Mouse (Mus musculus) activated CD4-positive, CD25-positive, alpha-beta regulatory T cell, adult 4 months (primary cell): ENCODE results near the gene Zfp169. TPM values are rescaled to one million over a fixed set of nuclear protein-coding genes. Genes with fewer than 3 reads are reported as not detected.
"Not testable (repeated sequence)": the region's sequence is repeated elsewhere in the genome, so short reads cannot be mapped to it uniquely, and the experiment has no call there.

ENCODE experiments used
- ATAC-seq: one replicate; pipeline ENCODE4 v1.8.0; 2017
- polyA plus RNA-seq, 2 experiments: library from polyadenylated mRNA; unstranded; fragments of 100-300 nt; shearing (Covaris generic); gene quantifications; one replicate each; pipeline ENCODE4 v1.2.1; 2017

Gene Zfp169
- 10 to 100 TPM; 11.4 to 14.6 TPM for polyA plus RNA-seq

- ATAC-seq: peak; percentile 88
These were observed at the start of gene Zfp169, which contains the start of gene A830005F24Rik for GRCm38 (mm10) chr13:48513003-48513929. TSS of gene Zfp169 (minus strand) at chr13:48513451. TSS of gene A830005F24Rik (plus strand) at chr13:48513570.

GRCm38 (mm10) chr13:48562336-48562735 lies 49.1 kb upstream of the Zfp169 start:
- ATAC-seq: no peak

GRCm38 (mm10) chr13:48561481-48561880 lies 48.2 kb upstream of the Zfp169 start:
- no peak for ATAC-seq

GRCm38 (mm10) chr13:48555976-48556375 lies 42.7 kb upstream of the Zfp169 start:
- ATAC-seq: no peak

GRCm38 (mm10) chr13:48554552-48554951 lies 41.3 kb upstream of the Zfp169 start:
- ATAC-seq: no peak

GRCm38 (mm10) chr13:48553511-48553910 lies 40.3 kb upstream of the Zfp169 start:
- no peak for ATAC-seq

- ATAC-seq: no peak
These were observed 39.2 kb upstream of the Zfp169 start for GRCm38 (mm10) chr13:48552181-48553090.

GRCm38 (mm10) chr13:48548296-48548695 lies 35.0 kb upstream of the Zfp169 start:
- ATAC-seq: no peak

- ATAC-seq: no peak
These were observed 34.4 kb upstream of the Zfp169 start for GRCm38 (mm10) chr13:48547623-48548022.

GRCm38 (mm10) chr13:48546330-48546917 lies 33.2 kb upstream of the Zfp169 start:
- ATAC-seq: peak; percentile 85

- peak; percentile 67 for ATAC-seq
These were observed 32.4 kb upstream of the Zfp169 start for GRCm38 (mm10) chr13:48545476-48546281.

- ATAC-seq: no peak
These were observed 31.6 kb upstream of the Zfp169 start for GRCm38 (mm10) chr13:48544867-48545266.

GRCm38 (mm10) chr13:48544391-48544790 lies 31.1 kb upstream of the Zfp169 start:
- ATAC-seq: no peak

- no peak for ATAC-seq
These were observed 27.2 kb upstream of the Zfp169 start for GRCm38 (mm10) chr13:48540488-48540887.

- ATAC-seq: no peak
These were observed 20.2 kb upstream of the Zfp169 start for GRCm38 (mm10) chr13:48533441-48533840.

- ATAC-seq: no peak
These were observed 18.2 kb upstream of the Zfp169 start for GRCm38 (mm10) chr13:48531448-48531847.

GRCm38 (mm10) chr13:48530685-48531084 lies 17.4 kb upstream of the Zfp169 start:
- ATAC-seq: no peak

- ATAC-seq: no peak
These were observed 15.8 kb upstream of the Zfp169 start for GRCm38 (mm10) chr13:48529028-48529427.

GRCm38 (mm10) chr13:48528123-48528871 lies 15.0 kb upstream of the Zfp169 start:
- ATAC-seq: peak; percentile 88

GRCm38 (mm10) chr13:48525745-48526144 lies 12.5 kb upstream of the Zfp169 start:
- ATAC-seq: no peak

- ATAC-seq: not testable (repeated sequence)
These were observed 5.9 kb upstream of the Zfp169 start for GRCm38 (mm10) chr13:48519122-48519521.
